Mouse (Mus musculus) intestine, embryonic 14.5 days (tissue): Measurements from ENCODE around the gene Stx7. TPM values are rescaled to one million over a fixed set of nuclear protein-coding genes. Genes with fewer than 3 reads are reported as not detected.

Source experiments
- ATAC-seq: fragments of 200-750 bp; cut with Nextera tagmentation; replicated peaks from 2 replicates; pipeline ENCODE4 v1.8.0; 2017; ENCODE audit warnings: low read depth, moderate number of reproducible peaks, moderate TSS enrichment, moderate library complexity; ENCODE audit not compliant: low FRiP score, low TSS enrichment
- DNase-seq: peaks from one replicate; pipeline ENCODE4 v3.0.0-alpha.2; 2018; ENCODE audit warnings: low spot score
- H3K27ac ChIP-seq: fragments of 300-500 bp; sonication (generic); 2 replicates; pipeline ENCODE4 v1.5.1; 2014; ENCODE audit warnings: low read depth, mild to moderate bottlenecking, control low read depth
- H3K27me3 ChIP-seq: fragments of 300-500 bp; sonication (generic); replicated peaks from 2 replicates; pipeline ENCODE4 v1.6.1; 2014; ENCODE audit warnings: low read length, control low read depth; ENCODE audit not compliant: control insufficient read depth, insufficient read depth
- H3K36me3 ChIP-seq: fragments of 300-500 bp; sonication (generic); 2 replicates; pipeline ENCODE4 v1.6.1; 2014; ENCODE audit warnings: low read length, control low read depth; ENCODE audit not compliant: control insufficient read depth, insufficient read depth
- H3K4me1 ChIP-seq: fragments of 300-500 bp; sonication (generic); replicated peaks from 2 replicates; pipeline ENCODE4 v1.6.1; 2014; ENCODE audit warnings: low read length, control low read depth, mixed read lengths; ENCODE audit not compliant: control insufficient read depth, insufficient read depth
- H3K4me2 ChIP-seq: fragments of 300-500 bp; sonication (generic); 2 replicates; pipeline ENCODE4 v1.6.1; 2014; ENCODE audit warnings: low read length
- H3K4me3 ChIP-seq: fragments of 300-500 bp; sonication (generic); 2 replicates; pipeline ENCODE4 v1.5.1; 2014; ENCODE audit warnings: low read depth, low read length, control low read depth, mixed read lengths
- H3K9ac ChIP-seq: fragments of 300-500 bp; sonication (generic); 2 replicates; pipeline ENCODE4 v1.6.1; 2014; ENCODE audit warnings: mild to moderate bottlenecking, low read length
- H3K9me3 ChIP-seq: fragments of 300-500 bp; sonication (generic); 2 replicates; pipeline ENCODE4 v1.6.1; 2016; ENCODE audit warnings: low read length, control low read depth; ENCODE audit not compliant: control insufficient read depth
- WGBS: fragments of 180-500 bp; shearing (Covaris S2); extraction: QIAGEN DNeasy Blood & Tissue Kit; methylation state at CpG from one replicate; pipeline ENCODE4 v1.1.7; 2014; 5-methylcytosine and 5-hydroxymethylcytosine counted together
- polyA plus RNA-seq: library from polyadenylated mRNA; unstranded; fragments of >200 nt; fragmentation: Nextera tagmentation; extraction: Ambion mirVana; gene quantifications from 2 replicates; pipeline ENCODE4 v1.2.1, GENCODE M21; 2014

Gene Stx7
- polyA plus RNA-seq, 1 experiment from 2014 or later = 91.8 TPM

DNA sequence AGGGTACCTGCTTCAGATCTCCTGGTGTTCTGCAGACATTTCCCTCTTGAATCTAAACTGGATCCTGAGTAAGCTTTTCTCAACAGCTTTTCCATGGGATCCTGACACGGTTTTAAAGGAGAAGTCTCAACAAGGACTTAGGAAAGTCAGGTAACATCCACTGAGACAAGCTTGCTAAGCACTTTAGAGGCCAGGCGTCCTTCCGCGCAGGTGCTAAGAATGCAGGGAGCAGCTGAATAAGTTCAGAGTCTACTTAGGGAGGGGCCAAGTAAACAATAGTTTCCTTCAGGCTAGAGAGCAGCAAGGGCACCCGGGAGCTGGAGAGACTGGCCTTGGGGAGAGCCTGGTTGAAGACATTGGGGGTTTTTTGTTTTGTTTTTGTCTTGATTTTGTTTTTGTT is 16.8 kb upstream of the Stx7 start:
- 0 out of 2 replicates have a peak, but pooled peaks cover 2% of the 10 kb centered on the region for H3K4me1 ChIP-seq
- H3K4me2 ChIP-seq = peak overlapping the region; percentile 39
- no peaks in the 10 kb centered on the region for H3K27me3 ChIP-seq
- H3K36me3 ChIP-seq = no peaks in the 10 kb centered on the region
- ATAC-seq (peak; percentile 80), DNase-seq (peak; percentile 55)
- no peak overlapping the region for H3K4me3 ChIP-seq
- H3K27ac ChIP-seq = peak overlapping the region; percentile 82
- 12% methylated on average over 5 of the region's 5 CpGs for WGBS
- no peaks in the 10 kb centered on the region for H3K9me3 ChIP-seq
- no peak overlapping the region for H3K9ac ChIP-seq

DNA sequence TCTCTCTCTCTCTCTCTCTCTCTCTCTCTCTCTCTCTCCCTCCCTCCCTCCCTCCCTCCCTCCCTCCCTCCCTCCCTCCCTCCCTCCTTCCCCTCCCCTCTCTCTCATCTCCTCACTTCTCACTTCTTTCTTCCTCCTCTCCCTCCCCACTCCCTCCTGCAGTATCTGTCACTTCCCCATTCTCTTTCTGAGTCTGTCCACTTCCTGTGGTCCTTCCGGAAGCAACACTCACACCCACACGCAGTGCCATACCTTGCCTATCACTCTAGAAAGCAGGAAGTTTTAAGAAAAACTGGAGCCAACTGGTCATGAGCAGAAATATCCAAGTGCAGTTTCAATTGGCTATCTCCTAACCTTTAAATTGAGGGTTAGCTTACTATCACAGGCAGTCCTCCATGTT is 16.0 kb upstream of the Stx7 start:
- ATAC-seq (no peak), DNase-seq (no peak)
- Histone ChIP-seq H3K36me3 (no peaks in the 10 kb centered on the region), H3K9ac (no peak overlapping the region), H3K9me3 (no peaks in the 10 kb centered on the region), H3K4me1 (0 out of 2 replicates have a peak, but pooled peaks cover 2% of the 10 kb centered on the region), H3K4me2 (no peak overlapping the region), H3K27ac (no peak overlapping the region), H3K4me3 (no peak overlapping the region), H3K27me3 (no peaks in the 10 kb centered on the region)
- WGBS = 30% methylated on average over 2 of the region's 2 CpGs

DNA sequence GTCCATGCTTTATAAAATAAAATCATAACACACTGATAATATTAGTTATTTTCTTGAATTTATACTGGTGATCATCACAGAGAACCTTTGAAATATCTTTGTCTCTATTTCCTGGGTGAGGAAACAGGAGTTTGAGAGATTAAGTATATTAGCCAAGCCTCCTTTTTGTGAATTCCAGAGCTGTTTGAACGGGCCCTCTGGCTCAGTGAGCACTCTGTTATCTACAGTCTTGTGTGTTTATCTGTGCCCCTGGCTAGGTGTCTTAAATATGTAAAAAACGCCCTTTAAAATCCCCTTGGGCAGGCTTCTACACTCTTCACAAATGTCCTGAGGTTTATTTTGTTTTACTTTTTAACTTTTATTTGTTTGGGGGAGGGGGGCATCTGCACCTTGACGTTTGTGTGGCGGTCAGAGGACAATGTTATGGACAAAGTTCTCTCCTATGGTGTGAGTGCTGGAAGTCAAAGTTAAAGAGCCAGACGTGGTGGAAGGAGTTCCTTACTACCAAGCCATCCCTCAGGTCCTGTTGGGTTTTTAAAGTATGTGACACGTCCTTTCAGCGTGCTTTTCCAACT is 14.9 kb upstream of the Stx7 start:
- H3K9me3 ChIP-seq = no peaks in the 10 kb centered on the region
- no peak for DNase-seq
- H3K27ac ChIP-seq = no peak overlapping the region

DNA sequence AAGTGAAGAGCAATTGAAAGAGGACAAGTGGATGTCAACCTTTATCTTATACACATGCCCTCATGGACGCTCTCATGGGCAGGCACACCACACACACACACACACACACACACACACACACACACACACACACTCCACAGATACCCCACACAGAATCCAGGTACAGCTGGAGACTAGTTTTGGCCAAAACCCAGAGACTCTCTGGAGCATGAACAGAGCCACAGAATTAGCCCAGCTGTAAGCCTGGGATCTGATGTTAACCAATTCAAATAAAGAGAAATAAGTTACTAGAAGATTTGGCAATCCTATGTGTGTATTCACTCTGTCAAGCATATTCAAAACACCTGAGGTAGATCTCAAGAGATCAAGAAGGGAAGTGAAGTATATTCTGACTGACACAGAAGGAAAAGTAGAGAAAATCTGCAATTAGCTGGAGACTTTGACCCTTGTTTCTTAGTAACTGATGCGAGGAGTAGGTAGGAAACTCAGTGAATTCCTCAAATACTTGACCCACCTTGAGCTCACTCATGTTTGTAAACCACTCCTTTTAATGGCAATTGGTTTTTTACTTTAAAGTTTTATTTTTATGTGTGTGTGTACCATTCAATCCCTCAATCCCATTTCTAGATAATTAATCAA is 10.4 kb upstream of the Stx7 start:
- no peak for DNase-seq
- no peak overlapping the region for H3K4me3 ChIP-seq
- WGBS = 54% methylated on average over 2 of the region's 2 CpGs
- no peak overlapping the region for H3K27ac ChIP-seq
- no peaks in the 10 kb centered on the region for H3K9me3 ChIP-seq
- no peak for ATAC-seq
- H3K27me3 ChIP-seq = no peaks in the 10 kb centered on the region
- H3K9ac ChIP-seq = no peak overlapping the region
- 0 out of 2 replicates have a peak, but pooled peaks cover 2% of the 10 kb centered on the region for H3K4me1 ChIP-seq
- H3K4me2 ChIP-seq = no peak overlapping the region
- no peaks in the 10 kb centered on the region for H3K36me3 ChIP-seq

More for the DNA sequence above, 14.9 kb upstream of the Stx7 start:
- Histone ChIP-seq H3K27me3 (no peaks in the 10 kb centered on the region), H3K36me3 (no peaks in the 10 kb centered on the region), H3K4me3 (no peak overlapping the region), H3K4me1 (0 out of 2 replicates have a peak, but pooled peaks cover 2% of the 10 kb centered on the region), H3K4me2 (no peak overlapping the region), H3K9ac (no peak overlapping the region)
- no peak for ATAC-seq
- WGBS = 46% methylated on average over 7 of the region's 7 CpGs

DNA sequence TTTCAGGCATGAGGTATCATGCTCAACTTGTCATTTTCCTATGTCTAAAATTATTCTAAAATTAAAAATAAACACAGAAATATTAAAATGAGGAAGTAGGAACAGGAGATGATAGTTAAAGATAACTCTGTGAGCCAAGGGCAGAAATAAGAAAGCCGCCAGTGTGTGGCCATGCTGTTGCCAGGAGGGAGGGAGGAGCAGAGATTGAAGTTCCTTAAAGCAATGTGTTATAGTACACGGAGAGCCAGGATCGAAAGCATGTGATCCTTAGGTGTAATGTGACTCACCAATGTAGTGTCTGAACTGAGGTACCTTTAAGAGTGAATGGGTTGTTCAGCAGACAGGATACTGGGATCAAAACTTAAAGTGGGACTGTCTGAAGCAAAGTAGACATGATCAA is 6.4 kb upstream of the Stx7 start:
- H3K36me3 ChIP-seq = no peaks in the 10 kb centered on the region
- H3K9me3 ChIP-seq = no peaks in the 10 kb centered on the region
- 85% methylated on average over 3 of the region's 3 CpGs for WGBS
- H3K27me3 ChIP-seq = no peaks in the 10 kb centered on the region
- DNase-seq = no peak
- no peak overlapping the region for H3K27ac ChIP-seq
- ATAC-seq = no peak
- H3K4me2 ChIP-seq = no peak overlapping the region
- H3K9ac ChIP-seq = no peak overlapping the region
- H3K4me3 ChIP-seq = no peak overlapping the region
- no peaks in the 10 kb centered on the region for H3K4me1 ChIP-seq

DNA sequence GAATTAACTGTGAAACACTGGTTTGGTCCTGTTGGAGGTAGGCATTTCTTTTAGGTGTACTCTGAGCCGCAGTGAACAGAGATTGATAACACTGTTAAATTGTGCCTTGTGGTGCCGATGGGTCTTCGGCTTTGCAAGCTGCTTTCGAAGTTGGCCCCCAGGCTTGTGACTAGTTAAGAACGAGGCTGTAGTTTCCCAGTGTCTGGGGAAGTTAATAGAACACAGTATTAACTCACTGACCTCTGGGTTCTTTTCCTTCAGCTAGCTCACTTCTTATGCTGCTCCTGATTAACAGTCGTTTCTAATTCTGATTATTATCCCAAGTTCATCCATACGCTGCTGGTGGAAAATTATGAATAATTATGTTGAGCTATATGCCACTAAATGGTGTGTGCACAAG is 984 bp downstream of the Stx7 start:
- ATAC-seq = no peak
- peaks cover 3% of the 10 kb centered on the region; the same call in 1 of the 2 replicates for H3K4me1 ChIP-seq
- H3K9me3 ChIP-seq = no peaks in the 10 kb centered on the region
- no peak overlapping the region for H3K27ac ChIP-seq
- H3K4me3 ChIP-seq = peak overlapping the region; percentile 76
- H3K4me2 ChIP-seq = peak overlapping the region; percentile 57
- peak overlapping the region; percentile 80 for H3K9ac ChIP-seq
- no peak for DNase-seq
- WGBS = 38% methylated on average over 7 of the region's 7 CpGs
- no peaks in the 10 kb centered on the region for H3K27me3 ChIP-seq
- peaks cover under 1% of the 10 kb centered on the region for H3K36me3 ChIP-seq

DNA sequence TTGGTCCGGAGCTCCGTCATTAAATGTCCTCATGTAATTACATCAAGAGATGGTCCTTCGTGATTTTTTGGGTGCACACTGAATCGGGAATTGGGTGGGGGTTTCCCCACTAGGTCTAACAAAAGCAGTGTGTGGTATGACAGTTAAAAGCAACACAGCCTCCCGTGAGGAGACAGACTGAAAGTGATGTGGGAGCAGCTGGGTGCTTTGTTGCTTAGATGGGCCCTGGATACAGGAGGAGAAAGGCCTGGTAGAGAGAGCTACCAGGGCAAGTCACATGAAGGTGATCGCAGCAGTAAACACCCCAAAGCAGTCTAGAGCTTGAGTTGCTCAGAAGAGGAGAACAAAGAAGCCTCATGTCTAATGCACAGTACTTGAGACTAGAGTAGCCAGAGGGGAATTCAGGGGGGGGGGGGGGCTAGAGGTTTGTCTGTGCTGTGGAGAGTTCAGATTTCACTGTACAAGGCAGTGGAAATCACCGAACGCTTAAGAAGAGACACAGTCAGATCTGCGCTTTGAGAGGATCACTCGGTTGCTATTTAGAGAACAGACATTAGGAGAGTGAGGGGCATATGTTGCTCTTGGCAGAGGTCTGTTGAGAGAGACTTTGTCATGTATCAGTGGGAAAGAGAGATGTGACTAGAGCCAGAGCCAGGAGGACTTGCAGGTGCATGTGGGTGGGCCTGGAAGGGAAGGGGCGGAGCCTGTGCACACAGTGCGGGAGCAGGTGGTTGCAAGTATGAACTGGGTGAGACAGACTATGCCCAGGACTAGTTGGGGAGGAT is 9.6 kb downstream of the Stx7 start:
- Histone ChIP-seq H3K9me3 (no peaks in the 10 kb centered on the region), H3K36me3 (peaks cover 33% of the 10 kb centered on the region), H3K4me1 (no peaks in the 10 kb centered on the region), H3K4me3 (no peak overlapping the region), H3K9ac (no peak overlapping the region), H3K4me2 (no peak overlapping the region), H3K27ac (no peak overlapping the region), H3K27me3 (no peaks in the 10 kb centered on the region)
- WGBS = 90% methylated on average over 12 of the region's 12 CpGs
- ATAC-seq (no peak), DNase-seq (no peak)

DNA sequence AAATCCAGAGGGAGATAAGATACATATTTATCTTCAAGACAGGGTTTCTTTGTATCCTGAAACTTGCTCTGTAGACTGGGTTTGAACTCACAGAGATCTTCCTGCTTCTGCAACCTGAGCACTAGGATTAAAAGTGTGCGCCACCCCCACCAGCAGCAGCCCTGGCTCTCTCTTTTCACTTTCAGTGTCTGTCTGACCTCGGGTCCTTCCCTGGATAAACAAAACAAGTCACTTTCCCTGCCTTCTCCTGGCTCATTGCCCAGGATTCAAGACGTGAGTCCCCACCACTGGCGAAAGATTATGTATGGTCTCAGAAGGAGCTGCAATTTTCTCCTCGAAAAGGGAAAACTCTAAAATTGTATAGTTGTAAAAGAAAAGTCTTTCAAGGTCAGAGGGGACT is 10.5 kb downstream of the Stx7 start:
- H3K9ac ChIP-seq = no peak overlapping the region
- no peak overlapping the region for H3K4me3 ChIP-seq
- DNase-seq (no peak), ATAC-seq (no peak)
- WGBS = 44% methylated on average over 5 of the region's 5 CpGs
- H3K27ac ChIP-seq = no peak overlapping the region
- no peaks in the 10 kb centered on the region for H3K27me3 ChIP-seq
- H3K36me3 ChIP-seq = peaks cover 33% of the 10 kb centered on the region
- H3K4me2 ChIP-seq = no peak overlapping the region
- H3K4me1 ChIP-seq = peaks cover 8% of the 10 kb centered on the region
- no peaks in the 10 kb centered on the region for H3K9me3 ChIP-seq
